Mouse (Mus musculus): ENCODE measurements around the gene Pdzrn4. TPM values are rescaled to one million over a fixed set of nuclear protein-coding genes. Genes with fewer than 3 reads are reported as not detected.
A peak's percentile ranks its signal among the peaks of the same experiment; 100 is the strongest.

Gene Pdzrn4
- polyA plus RNA-seq, 1 experiment from 2014 or later: 1.8 TPM

- H3K4me3 ChIP-seq (ENCODE audit: low read depth, low read length): no peak overlapping the region
- no peaks in the 10 kb centered on the region for H3K36me3 ChIP-seq (ENCODE audit: insufficient read depth)
- no peak overlapping the region for H3K9ac ChIP-seq
- peaks cover 4% of the 10 kb centered on the region; the same call in 1 of the 2 replicates for H3K4me1 ChIP-seq (ENCODE audit: insufficient read depth)
- no peak for ATAC-seq (ENCODE audit: insufficient read depth)
- H3K9me3 ChIP-seq (ENCODE audit: low read depth, low read length): no peaks in the 10 kb centered on the region
- H3K4me2 ChIP-seq: no peak overlapping the region
- TF ChIP-seq CTCF (IDR thresholded peaks at IDR 0.05; ENCODE audit: low read depth): no peak
- H3K27ac ChIP-seq (ENCODE audit: low read depth): no peak overlapping the region
- 68% methylated on average over 9 of the region's 9 CpGs for WGBS
- peak; percentile 40 for DNase-seq
- no peaks in the 10 kb centered on the region for H3K27me3 ChIP-seq (ENCODE audit: insufficient read depth, low read length)
Measured at GRCm38 (mm10) chr15:92580742-92581383, 184.2 kb downstream of the Pdzrn4 start.

GRCm38 (mm10) chr15:92584357-92585138 is 187.9 kb downstream of the Pdzrn4 start:
- Histone ChIP-seq H3K9me3 (ENCODE audit: low read depth, low read length) (no peaks in the 10 kb centered on the region), H3K27me3 (ENCODE audit: insufficient read depth, low read length) (no peaks in the 10 kb centered on the region), H3K4me2 (0 out of 2 replicates have a peak overlapping the region, but pooled peaks have one; percentile 12), H3K27ac (ENCODE audit: low read depth) (peak overlapping the region; percentile 79), H3K9ac (no peak overlapping the region), H3K4me3 (ENCODE audit: low read depth, low read length) (no peak overlapping the region), H3K36me3 (ENCODE audit: insufficient read depth) (no peaks in the 10 kb centered on the region), H3K4me1 (ENCODE audit: insufficient read depth) (peaks cover 4% of the 10 kb centered on the region; the same call in 1 of the 2 replicates)
- ATAC-seq (ENCODE audit: insufficient read depth) (peak; percentile 94), DNase-seq (peak; percentile 92)
- TF ChIP-seq CTCF (IDR thresholded peaks at IDR 0.05; ENCODE audit: low read depth): no peak
- WGBS: 43% methylated on average over 14 of the region's 14 CpGs

- Histone ChIP-seq H3K4me1 (ENCODE audit: insufficient read depth) (no peaks in the 10 kb centered on the region), H3K36me3 (ENCODE audit: insufficient read depth) (no peaks in the 10 kb centered on the region), H3K9me3 (ENCODE audit: low read depth, low read length) (no peaks in the 10 kb centered on the region), H3K4me3 (ENCODE audit: low read depth, low read length) (no peak overlapping the region), H3K4me2 (no peak overlapping the region), H3K9ac (no peak overlapping the region), H3K27me3 (ENCODE audit: insufficient read depth, low read length) (no peaks in the 10 kb centered on the region), H3K27ac (ENCODE audit: low read depth) (no peak overlapping the region)
- DNase-seq (no peak), ATAC-seq (ENCODE audit: insufficient read depth) (no peak)
- TF ChIP-seq CTCF (IDR thresholded peaks at IDR 0.05; ENCODE audit: low read depth): no peak
- WGBS: 82% methylated on average over 1 of the region's 1 CpGs
Measured at GRCm38 (mm10) chr15:92587431-92587830, 190.8 kb downstream of the Pdzrn4 start.

DNA sequence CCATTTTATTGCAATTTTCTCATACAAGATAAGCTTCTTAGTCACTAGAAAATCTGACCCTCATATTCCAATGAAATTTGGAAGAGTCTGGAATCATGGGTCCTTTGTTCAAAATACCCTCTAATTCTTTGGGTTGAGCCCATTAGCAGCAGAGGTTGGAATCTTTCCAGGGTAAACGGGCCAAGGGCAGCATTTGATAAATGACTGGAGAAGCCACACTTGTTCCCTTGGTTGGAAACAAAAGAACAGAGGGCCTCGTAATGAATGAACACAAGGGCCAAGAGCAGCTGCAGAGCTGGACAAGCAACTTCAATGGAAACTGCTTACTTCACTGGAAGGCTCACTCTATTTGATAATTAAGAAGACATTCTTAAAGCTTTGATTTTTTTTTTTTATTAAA is 198.0 kb downstream of the Pdzrn4 start:
- no peak overlapping the region for H3K27ac ChIP-seq (ENCODE audit: low read depth)
- no peaks in the 10 kb centered on the region for H3K9me3 ChIP-seq (ENCODE audit: low read depth, low read length)
- no peak overlapping the region for H3K4me2 ChIP-seq
- peaks cover 10% of the 10 kb centered on the region; the same call in 1 of the 2 replicates for H3K4me1 ChIP-seq (ENCODE audit: insufficient read depth)
- H3K36me3 ChIP-seq (ENCODE audit: insufficient read depth): no peaks in the 10 kb centered on the region
- no peaks in the 10 kb centered on the region for H3K27me3 ChIP-seq (ENCODE audit: insufficient read depth, low read length)
- no peak for ATAC-seq (ENCODE audit: insufficient read depth)
- WGBS: 16% methylated on average over 2 of the region's 2 CpGs
- no peak overlapping the region for H3K4me3 ChIP-seq (ENCODE audit: low read depth, low read length)
- no peak overlapping the region for H3K9ac ChIP-seq
- no peak for TF ChIP-seq CTCF (IDR thresholded peaks at IDR 0.05; ENCODE audit: low read depth)
- DNase-seq: peak; percentile 21

- Histone ChIP-seq H3K27me3 (ENCODE audit: insufficient read depth, low read length) (no peaks in the 10 kb centered on the region), H3K4me2 (peak overlapping the region; percentile 74), H3K4me3 (ENCODE audit: low read depth, low read length) (peak overlapping the region; percentile 36), H3K36me3 (ENCODE audit: insufficient read depth) (no peaks in the 10 kb centered on the region), H3K4me1 (ENCODE audit: insufficient read depth) (peaks cover 10% of the 10 kb centered on the region; the same call in 1 of the 2 replicates), H3K9ac (peak overlapping the region; percentile 47), H3K9me3 (ENCODE audit: low read depth, low read length) (no peaks in the 10 kb centered on the region), H3K27ac (ENCODE audit: low read depth) (no peak overlapping the region)
- peak; percentile 58; the same call in 1 of the 2 replicates for ATAC-seq (ENCODE audit: insufficient read depth)
- TF ChIP-seq CTCF (IDR thresholded peaks at IDR 0.05; ENCODE audit: low read depth): no peak
- peak; percentile 60 for DNase-seq
- WGBS: under 1% methylated on average over 20 of the region's 20 CpGs
Measured at GRCm38 (mm10) chr15:92597011-92597780, 200.5 kb downstream of the Pdzrn4 start.

DNA sequence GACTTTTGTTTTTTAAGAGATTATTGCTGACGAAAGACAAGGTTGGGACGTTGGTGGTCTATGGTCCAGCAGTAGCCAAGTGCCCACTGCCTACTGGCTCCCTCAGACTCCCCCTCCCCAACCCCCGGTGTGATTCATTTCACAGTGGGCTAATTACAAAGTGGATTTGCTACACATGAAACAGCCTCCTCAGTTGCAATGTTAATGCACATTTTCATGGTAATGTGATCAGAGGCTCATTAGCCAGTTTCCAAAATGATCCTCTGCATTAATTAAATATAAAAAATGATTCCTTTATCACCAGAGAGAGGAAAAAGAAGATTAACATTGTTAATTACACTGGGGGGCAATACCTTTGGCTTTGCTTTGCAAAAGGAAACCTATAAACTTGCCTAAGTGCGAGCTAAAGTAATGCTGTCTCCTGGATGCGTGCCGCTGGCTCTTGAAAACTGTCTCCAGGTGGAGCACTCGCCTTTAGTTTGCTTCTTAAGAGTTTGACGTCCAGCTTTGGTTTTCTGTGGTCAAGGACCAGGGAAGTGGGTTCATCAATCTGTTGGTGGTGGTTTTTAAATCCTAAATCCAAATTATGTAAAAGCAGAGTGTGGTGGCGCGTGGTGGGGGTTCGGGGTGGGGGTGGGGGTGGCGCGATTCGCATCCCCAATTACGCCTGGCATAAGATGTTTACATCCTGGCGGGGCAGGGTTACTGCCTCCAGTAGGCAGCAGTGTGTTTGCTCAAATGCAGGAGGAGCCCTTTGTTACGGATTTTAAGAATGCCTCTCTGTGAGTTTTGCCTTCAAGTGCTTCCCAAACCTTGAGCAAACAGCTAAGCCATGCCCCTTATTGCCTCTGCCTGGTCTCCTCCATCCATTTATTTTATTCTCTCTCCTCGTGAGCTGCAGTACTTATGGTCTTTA is 202.0 kb downstream of the Pdzrn4 start:
- Histone ChIP-seq H3K27ac (ENCODE audit: low read depth) (no peak overlapping the region), H3K9me3 (ENCODE audit: low read depth, low read length) (no peaks in the 10 kb centered on the region), H3K27me3 (ENCODE audit: insufficient read depth, low read length) (no peaks in the 10 kb centered on the region), H3K4me3 (ENCODE audit: low read depth, low read length) (peak overlapping the region; percentile 26), H3K9ac (no peak overlapping the region), H3K36me3 (ENCODE audit: insufficient read depth) (no peaks in the 10 kb centered on the region), H3K4me1 (ENCODE audit: insufficient read depth) (peaks cover 10% of the 10 kb centered on the region; the same call in 1 of the 2 replicates), H3K4me2 (peak overlapping the region; percentile 60)
- ATAC-seq (ENCODE audit: insufficient read depth) (peak; percentile 52; the same call in 1 of the 2 replicates), DNase-seq (peak; percentile 67)
- no peak; the same call in 1 of the 2 replicates for TF ChIP-seq CTCF (IDR thresholded peaks at IDR 0.05; ENCODE audit: low read depth)
- under 1% methylated on average over 18 of the region's 18 CpGs for WGBS
